ENCODE assay signal across 20 mouse cellular contexts in genomic region chr6:54933866-54934265, GRCm38 (mm10). TPM values are rescaled to one million over a fixed set of nuclear protein-coding genes. Genes with fewer than 3 reads are reported as not detected.
DNase-seq lines count a peak whose midpoint lies in the region; ATAC-seq and TF ChIP-seq lines count a peak whose summit lies in the region.
"Had no signal": no experiment of that assay in that cellular context is flagged by ENCODE, and none has a peak within 500 bp of the region (broad histone marks: within the 10 kb centered on the region; RNA-seq: fewer than 3 reads in every experiment).

No protein-coding gene starts in this region.

- H3K4me1 ChIP-seq in liver, postnatal 0 days (ENCODE audit: insufficient read depth): no peaks in the 10 kb centered on the region; the same call in 1 of the 2 replicates
- no peaks in the 10 kb centered on the region; the same call in 1 of the 2 replicates for H3K4me1 ChIP-seq in liver, embryonic 11.5 days (replicated peaks; ENCODE audit: control insufficient read depth, insufficient read depth, low read length)
- H3K4me1 ChIP-seq in lung, postnatal 0 days (ENCODE audit: insufficient read depth, low read depth, low read length): 0 out of 2 replicates have a peak, but pooled peaks cover 3% of the 10 kb centered on the region
- no peaks in the 10 kb centered on the region for H3K4me1 ChIP-seq in midbrain, embryonic 13.5 days (replicated peaks)
- H3K4me1 ChIP-seq: hindbrain, embryonic 15.5 days; limb, embryonic 12.5 days; stomach, embryonic 15.5 days had no signal

- 0 out of 2 replicates have a peak overlapping the region, but pooled peaks have one; percentile 7 for H3K4me2 ChIP-seq in liver, postnatal 0 days (ENCODE audit: low read depth, low read length)
- H3K4me2 ChIP-seq in liver, embryonic 11.5 days: no peak overlapping the region
- H3K4me2 ChIP-seq in lung, postnatal 0 days (replicated peaks; ENCODE audit: low read depth, low read length): no peak overlapping the region
- no peak overlapping the region for H3K4me2 ChIP-seq in midbrain, embryonic 13.5 days (replicated peaks)
- H3K4me2 ChIP-seq: heart, embryonic 15.5 days; hindbrain, embryonic 15.5 days; limb, embryonic 12.5 days; stomach, embryonic 15.5 days had no signal

- intact Hi-C loops in heart, postnatal 10 days (cut with DNase I): no loop called here

- H3K9me3 ChIP-seq in liver, postnatal 0 days (ENCODE audit: low read length): no peaks in the 10 kb centered on the region
- H3K9me3 ChIP-seq in liver, embryonic 11.5 days (ENCODE audit: control insufficient read depth, low read length): no peaks in the 10 kb centered on the region
- no peaks in the 10 kb centered on the region for H3K9me3 ChIP-seq in lung, postnatal 0 days (ENCODE audit: low read length)
- H3K9me3 ChIP-seq in midbrain, embryonic 13.5 days: no peaks in the 10 kb centered on the region
- H3K9me3 ChIP-seq: heart, embryonic 15.5 days; hindbrain, embryonic 15.5 days; limb, embryonic 12.5 days; stomach, embryonic 15.5 days had no signal

- no peak overlapping the region for H3K4me3 ChIP-seq in liver, postnatal 0 days (ENCODE audit: low read depth, low read length)
- H3K4me3 ChIP-seq in liver, embryonic 11.5 days (ENCODE audit: low read depth, low read length): no peak overlapping the region
- H3K4me3 ChIP-seq in lung, postnatal 0 days (ENCODE audit: low read depth, low read length): no peak overlapping the region
- H3K4me3 ChIP-seq in midbrain, embryonic 13.5 days (replicated peaks): no peak overlapping the region
- H3K4me3 ChIP-seq: heart, embryonic 15.5 days; hindbrain, embryonic 15.5 days; limb, embryonic 12.5 days; stomach, embryonic 15.5 days had no signal

- no peak for TF ChIP-seq EP300 in liver, postnatal 0 days (IDR thresholded peaks at IDR 0.05; ENCODE audit: low read depth)
- TF ChIP-seq EP300 in lung, postnatal 0 days (IDR thresholded peaks at IDR 0.05): peak; percentile 53

- H3K27ac ChIP-seq in liver, postnatal 0 days (ENCODE audit: low read depth): peak overlapping the region; percentile 55
- no peak overlapping the region for H3K27ac ChIP-seq in liver, embryonic 11.5 days (ENCODE audit: low read depth, low read length)
- H3K27ac ChIP-seq in lung, postnatal 0 days (ENCODE audit: low read length): no peak overlapping the region
- H3K27ac ChIP-seq in midbrain, embryonic 13.5 days: no peak overlapping the region
- H3K27ac ChIP-seq: heart, embryonic 15.5 days; hindbrain, embryonic 15.5 days; limb, embryonic 12.5 days; stomach, embryonic 15.5 days had no signal

- WGBS in liver, postnatal 0 days (ENCODE audit: insufficient replicate concordance): 35% methylated on average over 3 of the region's 3 CpGs
- WGBS in liver, embryonic 11.5 days: 40% methylated on average over 3 of the region's 3 CpGs
- WGBS in lung, postnatal 0 days: 67% methylated on average over 3 of the region's 3 CpGs
- WGBS in midbrain, embryonic 13.5 days: 86% methylated on average over 3 of the region's 3 CpGs

- peak; percentile 41 to 57 for DNase-seq in heart, adult 9 months (ENCODE audit: low spot score in 2 of 2)
- DNase-seq in heart, postnatal 10 days: no peak
- DNase-seq in liver, postnatal 0 days: no peak
- DNase-seq in liver, embryonic 11.5 days (ENCODE audit: low spot score): no peak
- peak; percentile 42 for DNase-seq in lung, postnatal 0 days (ENCODE audit: low spot score)
- DNase-seq in adrenal gland, postnatal 25 days: no peak
- DNase-seq: adrenal gland, adult 2 months; B cell, adult 2 months; cerebellum, adult 9-10 months; midbrain, embryonic 14.5 days; spleen, adult 18-20 months; thymus, postnatal 36 days had no signal

- TF ChIP-seq CTCF in liver, postnatal 0 days (IDR thresholded peaks at IDR 0.05; ENCODE audit: low read depth): no peak
- TF ChIP-seq CTCF in lung, postnatal 0 days (IDR thresholded peaks at IDR 0.05): no peak

- no peaks in the 10 kb centered on the region for H3K27me3 ChIP-seq in liver, postnatal 0 days (ENCODE audit: insufficient read depth, low read length)
- no peaks in the 10 kb centered on the region for H3K27me3 ChIP-seq in liver, embryonic 11.5 days (replicated peaks; ENCODE audit: control insufficient read depth, insufficient read depth, low read length)
- no peaks in the 10 kb centered on the region for H3K27me3 ChIP-seq in lung, postnatal 0 days (replicated peaks; ENCODE audit: insufficient read depth, low read length)
- no peaks in the 10 kb centered on the region for H3K27me3 ChIP-seq in midbrain, embryonic 13.5 days
- H3K27me3 ChIP-seq: heart, embryonic 15.5 days; hindbrain, embryonic 15.5 days; limb, embryonic 12.5 days; stomach, embryonic 15.5 days had no signal

- H3K9ac ChIP-seq in liver, postnatal 0 days (replicated peaks): no peak overlapping the region
- H3K9ac ChIP-seq in liver, embryonic 11.5 days (ENCODE audit: low read depth, low read length): no peak overlapping the region
- H3K9ac ChIP-seq in lung, postnatal 0 days (replicated peaks; ENCODE audit: low read depth): no peak overlapping the region
- H3K9ac ChIP-seq in midbrain, embryonic 13.5 days (replicated peaks): no peak overlapping the region
- H3K9ac ChIP-seq: heart, embryonic 15.5 days; hindbrain, embryonic 15.5 days; limb, embryonic 12.5 days; stomach, embryonic 15.5 days had no signal

- no peak for ATAC-seq in liver, postnatal 0 days
- no peak for ATAC-seq in liver, embryonic 11.5 days (replicated peaks; ENCODE audit: low FRiP score)
- peak; percentile 43; the same call in 1 of the 2 replicates for ATAC-seq in lung, postnatal 0 days
- peak; percentile 45 for ATAC-seq in neutrophil, adult 5-6 weeks (ENCODE audit: extremely low read depth, insufficient number of reproducible peaks, low FRiP score, poor library complexity, severe bottlenecking)
- ATAC-seq in midbrain, embryonic 13.5 days: no peak
- ATAC-seq: forebrain, embryonic 14.5 days; intestine, postnatal 0 days had no signal

- H3K36me3 ChIP-seq in liver, postnatal 0 days (replicated peaks; ENCODE audit: insufficient read depth, low read length): no peaks in the 10 kb centered on the region
- H3K36me3 ChIP-seq in liver, embryonic 11.5 days (ENCODE audit: control insufficient read depth, insufficient read depth, low read length): no peaks in the 10 kb centered on the region
- peaks cover 2% of the 10 kb centered on the region; the same call in 1 of the 2 replicates for H3K36me3 ChIP-seq in lung, postnatal 0 days (ENCODE audit: insufficient read depth, low read length)
- H3K36me3 ChIP-seq in midbrain, embryonic 13.5 days: no peaks in the 10 kb centered on the region
- H3K36me3 ChIP-seq: heart, embryonic 15.5 days; hindbrain, embryonic 15.5 days; limb, embryonic 12.5 days; stomach, embryonic 15.5 days had no signal

RNA-seq across cellular contexts. Expression of gene Nod1, which starts 38.5 kb away (rescaled TPM):
- total RNA-seq in heart, postnatal 10 days (2021): 10 to 100 TPM; 14.2 to 15.8 TPM
- 2.7 and 3.3 TPM in 2 replicates for polyA plus RNA-seq in liver, postnatal 0 days (2015; fragmentation: Nextera tagmentation; extraction: Ambion mirVana)
- 2.1 and 2.9 TPM in 2 replicates for polyA plus RNA-seq in liver, embryonic 11.5 days (2014; fragmentation: Nextera tagmentation; extraction: Ambion mirVana)
- 12.7 and 14.4 TPM in 2 replicates for polyA plus RNA-seq in lung, postnatal 0 days (2015; fragmentation: Nextera tagmentation; extraction: Ambion mirVana)
- 44.9 and 46.8 TPM in 2 replicates for total RNA-seq in neutrophil, adult 5-6 weeks (2017)
- polyA plus RNA-seq in midbrain, embryonic 13.5 days (2015; fragmentation: Nextera tagmentation; extraction: Ambion mirVana): 1.4 and 2.3 TPM in 2 replicates
- 9.5 and 10.5 TPM in 2 replicates for total RNA-seq in adrenal gland, postnatal 25 days (2021)

RNA-seq across cellular contexts. Expression of gene Ggct, which starts 58.9 kb away (rescaled TPM):
- 10 to 100 TPM in 1 of 2 experiments, 1 to 10 TPM in 1; 9.3 to 13.7 TPM for total RNA-seq in heart, postnatal 10 days (2021)
- polyA plus RNA-seq in liver, postnatal 0 days (2015; fragmentation: Nextera tagmentation; extraction: Ambion mirVana): 9.2 and 10.7 TPM in 2 replicates
- 11.8 TPM in 2 replicates for polyA plus RNA-seq in liver, embryonic 11.5 days (2014; fragmentation: Nextera tagmentation; extraction: Ambion mirVana)
- polyA plus RNA-seq in lung, postnatal 0 days (2015; fragmentation: Nextera tagmentation; extraction: Ambion mirVana): 6.9 and 8.7 TPM in 2 replicates
- 35.7 and 57.7 TPM in 2 replicates for total RNA-seq in neutrophil, adult 5-6 weeks (2017)
- 9.4 and 11.8 TPM in 2 replicates for polyA plus RNA-seq in midbrain, embryonic 13.5 days (2015; fragmentation: Nextera tagmentation; extraction: Ambion mirVana)
- 7.2 and 7.4 TPM in 2 replicates for total RNA-seq in adrenal gland, postnatal 25 days (2021)

Comparison
In these comparisons a context has a peak if more than half of its experiments do, and no peak if none do; other contexts are left out.
1. DNase-seq: peak in heart, adult 9 months (2 of 2) and lung, postnatal 0 days (single experiment); none in heart, postnatal 10 days (0 of 2), liver, postnatal 0 days (single experiment), liver, embryonic 11.5 days (single experiment) and adrenal gland, postnatal 25 days (single experiment).
2. ATAC-seq: peak in lung, postnatal 0 days (single experiment) and neutrophil, adult 5-6 weeks (single experiment); none in liver, postnatal 0 days (single experiment), liver, embryonic 11.5 days (single experiment) and midbrain, embryonic 13.5 days (single experiment).